In genomic region chr5:62710955-62711354, GRCm38 (mm10) we compare ENCODE assay signal across 14 mouse cellular contexts.
"Had no signal": no experiment of that assay in that cellular context is flagged by ENCODE, and none has a peak within 500 bp of the region (broad histone marks: within the 10 kb centered on the region; RNA-seq: fewer than 3 reads in every experiment).

No protein-coding gene starts in this region.

- H3K36me3 ChIP-seq: kidney, embryonic 15.5 days; limb, embryonic 15.5 days; liver, embryonic 13.5 days; lung, embryonic 15.5 days; stomach, embryonic 15.5 days had no signal

- H3K9ac ChIP-seq: kidney, embryonic 15.5 days; limb, embryonic 15.5 days; liver, embryonic 13.5 days; liver, postnatal 0 days; lung, embryonic 15.5 days; stomach, embryonic 15.5 days had no signal

- H3K4me3 ChIP-seq: kidney, embryonic 15.5 days; left cerebral cortex, adult 2 months; limb, embryonic 15.5 days; liver, embryonic 13.5 days; lung, embryonic 15.5 days; stomach, embryonic 15.5 days had no signal

- H3K4me1 ChIP-seq: kidney, embryonic 15.5 days; limb, embryonic 15.5 days; liver, embryonic 13.5 days; lung, embryonic 15.5 days; stomach, embryonic 15.5 days had no signal

- H3K27me3 ChIP-seq: kidney, embryonic 15.5 days; limb, embryonic 15.5 days; liver, embryonic 13.5 days; lung, embryonic 15.5 days; stomach, embryonic 15.5 days had no signal

- ATAC-seq: liver, postnatal 0 days had no signal

- DNase-seq: kidney, adult 2 months; kidney, postnatal 14 days; liver, embryonic 13.5 days; liver, postnatal 0 days; lung, postnatal 14 days; midbrain, embryonic 14.5 days; retina, postnatal 1 day; thymus, postnatal 36 days had no signal

- H3K27ac ChIP-seq: kidney, embryonic 15.5 days; left cerebral cortex, adult 2 months; limb, embryonic 15.5 days; liver, embryonic 13.5 days; lung, embryonic 15.5 days; macrophage; stomach, embryonic 15.5 days had no signal
